Mouse (Mus musculus) heart, embryonic 14.5 days (tissue): Measurements from ENCODE around the gene Hist1h2bh. TPM values are rescaled to one million over a fixed set of nuclear protein-coding genes. Genes with fewer than 3 reads are reported as not detected.
A peak's percentile ranks its signal among the peaks of the same experiment; 100 is the strongest.
"Not testable (repeated sequence)": the region's sequence is repeated elsewhere in the genome, so short reads cannot be mapped to it uniquely, and the experiment has no call there.

Experiments
- ATAC-seq: fragments of 200-750 bp; cut with Nextera tagmentation; 2 replicates; pipeline ENCODE4 v1.8.0; 2017; ENCODE audit warnings: low read depth, moderate TSS enrichment; ENCODE audit not compliant: insufficient number of reproducible peaks, insufficient read depth, low FRiP score
- H3K27ac ChIP-seq, 2 experiments: fragments of 200-500 bp in 1 of 2; fragments of 300-500 bp in 1 of 2; sonication (generic) in 1 of 2; replicated peaks in 1 of 2; 2 replicates each; pipeline ENCODE4 v1.5.1; 2012 to 2014; ENCODE audit warnings: low read depth in 2 of 2, low read length in 2 of 2, control low read depth in 1 of 2, mild to moderate bottlenecking in 1 of 2, mixed read lengths in 1 of 2; ENCODE audit not compliant: control insufficient read depth in 1 of 2, insufficient read depth in 1 of 2
- H3K27me3 ChIP-seq: fragments of 300-500 bp; sonication (generic); 2 replicates; pipeline ENCODE4 v1.6.1; 2014; ENCODE audit warnings: mild to moderate bottlenecking, low read length, control low read depth; ENCODE audit not compliant: control insufficient read depth, insufficient read depth
- H3K36me3 ChIP-seq: fragments of 300-500 bp; sonication (generic); 2 replicates; pipeline ENCODE4 v1.6.1; 2014; ENCODE audit warnings: mild to moderate bottlenecking, control low read depth, low read length, mixed read lengths; ENCODE audit not compliant: control insufficient read depth, insufficient read depth
- H3K4me1 ChIP-seq, 2 experiments: fragments of 200-500 bp in 1 of 2; fragments of 300-500 bp in 1 of 2; sonication (generic) in 1 of 2; 2 replicates each; pipeline ENCODE4 v1.6.1; 2012 to 2014; ENCODE audit warnings: low read length in 2 of 2, control low read depth in 1 of 2, mixed read lengths in 1 of 2; ENCODE audit not compliant: control insufficient read depth in 2 of 2, insufficient read depth in 2 of 2
- H3K4me2 ChIP-seq: fragments of 300-500 bp; sonication (generic); 2 replicates; pipeline ENCODE4 v1.6.1; 2014; ENCODE audit warnings: mild to moderate bottlenecking, low read length
- H3K4me3 ChIP-seq, 2 experiments: fragments of 200-500 bp in 1 of 2; fragments of 300-500 bp in 1 of 2; sonication (generic) in 1 of 2; 2 replicates each; pipeline ENCODE4 v1.5.1; 2012 to 2014; ENCODE audit warnings: low read length in 2 of 2, mild to moderate bottlenecking in 2 of 2, control low read depth in 1 of 2, low read depth in 1 of 2, moderate library complexity in 1 of 2; ENCODE audit not compliant: control insufficient read depth in 1 of 2, insufficient read depth in 1 of 2
- H3K9ac ChIP-seq: fragments of 300-500 bp; sonication (generic); 2 replicates; pipeline ENCODE4 v1.6.1; 2014; ENCODE audit warnings: mild to moderate bottlenecking, low read length
- H3K9me3 ChIP-seq: fragments of 300-500 bp; sonication (generic); 2 replicates; pipeline ENCODE4 v1.6.1; 2016; ENCODE audit warnings: low read length, control low read depth; ENCODE audit not compliant: control insufficient read depth
- WGBS: fragments of 180-500 bp; shearing (Covaris S2); extraction: QIAGEN DNeasy Blood & Tissue Kit; methylation state at CpG from one replicate; pipeline ENCODE4 v1.1.7; 2014; 5-methylcytosine and 5-hydroxymethylcytosine counted together
- polyA plus RNA-seq: library from polyadenylated mRNA; unstranded; fragments of >200 nt; fragmentation: Nextera tagmentation; extraction: Ambion mirVana; gene quantifications from 2 replicates; pipeline ENCODE4 v1.2.1, GENCODE M21; 2014

Hist1h2bh gene
- polyA plus RNA-seq, 1 experiment from 2014 or later = 0.65 TPM

- 68% methylated on average over 5 of the region's 5 CpGs for WGBS
- Histone ChIP-seq H3K9me3 (no peaks in the 10 kb centered on the region), H3K4me3 (no peak overlapping the region), H3K27me3 (no peaks in the 10 kb centered on the region), H3K4me1 (peaks cover 0 to 11% of the 10 kb centered on the region in 2 experiments; a peak in 2 of 4 replicates), H3K36me3 (no peaks in the 10 kb centered on the region), H3K4me2 (no peak overlapping the region), H3K9ac (no peak overlapping the region), H3K27ac (no peak overlapping the region)
- ATAC-seq = no peak
Observed at GRCm38 (mm10) chr13:23546694-23547093, 3.5 kb upstream of the Hist1h2bh start.

DNA sequence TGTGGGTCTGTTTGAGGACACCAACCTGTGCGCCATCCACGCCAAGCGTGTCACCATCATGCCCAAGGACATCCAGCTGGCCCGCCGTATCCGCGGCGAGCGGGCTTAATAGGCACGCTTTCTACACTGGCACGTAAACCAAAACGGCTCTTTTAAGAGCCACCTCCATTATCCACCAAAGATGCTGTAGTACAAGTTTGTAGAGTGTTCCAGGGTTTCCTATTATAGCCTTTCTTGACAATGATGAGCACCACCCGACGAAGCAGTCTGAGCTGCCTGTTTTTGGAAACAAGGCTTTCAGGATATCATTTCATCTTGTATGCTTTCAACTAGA, 1.6 kb upstream of the Hist1h2bh start:
- WGBS = 0% methylated on average over 12 of the region's 14 CpGs
- peak overlapping the region; percentile 80 to 95 for H3K27ac ChIP-seq
- H3K9me3 ChIP-seq, H3K27me3 ChIP-seq, H3K36me3 ChIP-seq, ATAC-seq, H3K4me1 ChIP-seq: not testable (repeated sequence)
- peak overlapping the region; percentile 47 to 67 for H3K4me3 ChIP-seq
- peak overlapping the region; percentile 81 for H3K4me2 ChIP-seq
- H3K9ac ChIP-seq = peak overlapping the region; percentile 75

- Histone ChIP-seq H3K9ac (peak within 1 kb of the TSS; percentile 75), H3K4me1 (peaks cover 0 to 6% of the 10 kb centered on the region in 2 experiments; a peak in 2 of 4 replicates), H3K4me3 (peak within 1 kb of the TSS; percentile 47 to 67), H3K4me2 (peak within 1 kb of the TSS; percentile 81), H3K9me3 (no peaks in the 10 kb centered on the region), H3K27ac (peak within 1 kb of the TSS; percentile 86 to 95), H3K27me3 (no peaks in the 10 kb centered on the region), H3K36me3 (no peaks in the 10 kb centered on the region)
- under 1% methylated on average over 26 of the region's 45 CpGs for WGBS
- ATAC-seq = peak; percentile 89
Observed at GRCm38 (mm10) chr13:23543965-23544786, 984 bp upstream of the Hist1h2bh start, which contains the start of gene Hist1h3f. Hist1h3f (plus strand) TSS chr13:23544052.

- peak overlapping the region; percentile 72 for H3K9ac ChIP-seq
- H3K4me2 ChIP-seq = peak overlapping the region; percentile 81
- H3K9me3 ChIP-seq, H3K36me3 ChIP-seq, H3K4me1 ChIP-seq, H3K27me3 ChIP-seq, ATAC-seq: not testable (repeated sequence)
- peak overlapping the region; percentile 86 to 93 for H3K27ac ChIP-seq
- 12% methylated on average over 3 of the region's 3 CpGs for WGBS
- peak overlapping the region; percentile 43 to 63 for H3K4me3 ChIP-seq
Observed at GRCm38 (mm10) chr13:23542225-23542980, 789 bp downstream of the Hist1h2bh start.

GRCm38 (mm10) chr13:23541497-23541896, 1.7 kb downstream of the Hist1h2bh start:
- no peak overlapping the region for H3K9ac ChIP-seq
- no peak overlapping the region for H3K27ac ChIP-seq
- H3K9me3 ChIP-seq = no peaks in the 10 kb centered on the region
- H3K4me3 ChIP-seq = no peak overlapping the region
- H3K4me1 ChIP-seq = peaks cover 0 to 7% of the 10 kb centered on the region in 2 experiments; a peak in 2 of 4 replicates
- ATAC-seq = no peak
- no peaks in the 10 kb centered on the region for H3K27me3 ChIP-seq
- H3K36me3 ChIP-seq = no peaks in the 10 kb centered on the region
- peak overlapping the region; percentile 81 for H3K4me2 ChIP-seq
- WGBS = 93% methylated on average over 3 of the region's 3 CpGs

- not testable (repeated sequence) for H3K9me3 ChIP-seq, H3K27me3 ChIP-seq, H3K36me3 ChIP-seq, H3K4me3 ChIP-seq, ATAC-seq, H3K9ac ChIP-seq, H3K27ac ChIP-seq, H3K4me2 ChIP-seq
- peaks cover 0 to 13% of the 10 kb centered on the region in 2 experiments; a peak in 2 of 4 replicates for H3K4me1 ChIP-seq
- WGBS = 60% methylated on average over 1 of the region's 1 CpGs
Observed at GRCm38 (mm10) chr13:23539821-23540220, 3.4 kb downstream of the Hist1h2bh start.

GRCm38 (mm10) chr13:23538249-23538648, 4.9 kb downstream of the Hist1h2bh start:
- Histone ChIP-seq H3K4me1 (peaks cover 0 to 20% of the 10 kb centered on the region in 2 experiments; a peak in 3 of 4 replicates), H3K9me3 (no peaks in the 10 kb centered on the region), H3K27me3 (no peaks in the 10 kb centered on the region), H3K4me3 (no peak overlapping the region), H3K9ac (no peak overlapping the region), H3K27ac (no peak overlapping the region), H3K36me3 (no peaks in the 10 kb centered on the region), H3K4me2 (no peak overlapping the region)
- ATAC-seq = no peak
- WGBS = 87% methylated on average over 5 of the region's 5 CpGs
